Mouse (Mus musculus): Measurements from ENCODE around the gene Lypd4. TPM values are rescaled to one million over a fixed set of nuclear protein-coding genes. Genes with fewer than 3 reads are reported as not detected.

Gene Lypd4
- total and polyA plus RNA-seq, 2 experiments: not detected

GRCm38 (mm10) chr7:24886308-24886633 lies 16.5 kb upstream of the Lypd4 start:
- Histone ChIP-seq H3K36me3 (ENCODE audit: control insufficient read depth, insufficient read depth, low read length) (peaks cover 32% of the 10 kb centered on the region), H3K4me3 (ENCODE audit: insufficient read depth, low read depth, low read length) (no peak overlapping the region), H3K27me3 (ENCODE audit: control insufficient read depth, insufficient read depth, low read length) (no peaks in the 10 kb centered on the region), H3K4me1 (ENCODE audit: control insufficient read depth, insufficient read depth, low read length) (peaks cover 13% of the 10 kb centered on the region), H3K79me2 (ENCODE audit: control insufficient read depth, insufficient read depth, low read length) (peaks cover 9% of the 10 kb centered on the region; the same call in 1 of the 2 replicates), H3K9ac (ENCODE audit: low read depth, low read length) (peak overlapping the region; percentile 16), H3K27ac (replicated peaks; ENCODE audit: insufficient read depth, low read depth, low read length) (0 out of 2 replicates have a peak overlapping the region, but pooled peaks have one; percentile 0)
- WGBS: 11% methylated on average over 4 of the region's 4 CpGs
- no peak for TF ChIP-seq CTCF (IDR thresholded peaks at IDR 0.05; ENCODE audit: low read depth, low read length)
- TF ChIP-seq POLR2A (IDR thresholded peaks at IDR 0.05; ENCODE audit: extremely low read depth, insufficient read depth, low read length): no peak
- DNase-seq (ENCODE audit: extremely low read depth, low read depth, low spot score): peak; percentile 43

- peak overlapping the region; percentile 58 for H3K9ac ChIP-seq (ENCODE audit: low read depth, low read length)
- peaks cover 9% of the 10 kb centered on the region; the same call in 1 of the 2 replicates for H3K79me2 ChIP-seq (ENCODE audit: control insufficient read depth, insufficient read depth, low read length)
- WGBS: 10% methylated on average over 12 of the region's 12 CpGs
- peak overlapping the region; percentile 8; the same call in 1 of the 2 replicates for H3K4me3 ChIP-seq (ENCODE audit: insufficient read depth, low read depth, low read length)
- no peaks in the 10 kb centered on the region for H3K27me3 ChIP-seq (ENCODE audit: control insufficient read depth, insufficient read depth, low read length)
- DNase-seq (ENCODE audit: extremely low read depth, low read depth, low spot score): no peak
- peaks cover 13% of the 10 kb centered on the region for H3K4me1 ChIP-seq (ENCODE audit: control insufficient read depth, insufficient read depth, low read length)
- H3K27ac ChIP-seq (replicated peaks; ENCODE audit: insufficient read depth, low read depth, low read length): peak overlapping the region; percentile 0; the same call in 1 of the 2 replicates
- TF ChIP-seq POLR2A (IDR thresholded peaks at IDR 0.05; ENCODE audit: extremely low read depth, insufficient read depth, low read length) (no peak), CTCF (IDR thresholded peaks at IDR 0.05; ENCODE audit: low read depth, low read length) (no peak)
- H3K36me3 ChIP-seq (ENCODE audit: control insufficient read depth, insufficient read depth, low read length): peaks cover 32% of the 10 kb centered on the region
Measured at GRCm38 (mm10) chr7:24885468-24886307, 15.9 kb upstream of the Lypd4 start.

GRCm38 (mm10) chr7:24884693-24885291 lies 15.1 kb upstream of the Lypd4 start:
- Histone ChIP-seq H3K9ac (ENCODE audit: low read depth, low read length) (peak overlapping the region; percentile 91), H3K4me3 (ENCODE audit: insufficient read depth, low read depth, low read length) (peak overlapping the region; percentile 72), H3K27ac (replicated peaks; ENCODE audit: insufficient read depth, low read depth, low read length) (peak overlapping the region; percentile 72), H3K4me1 (ENCODE audit: control insufficient read depth, insufficient read depth, low read length) (peaks cover 13% of the 10 kb centered on the region), H3K79me2 (ENCODE audit: control insufficient read depth, insufficient read depth, low read length) (peaks cover 9% of the 10 kb centered on the region; the same call in 1 of the 2 replicates), H3K36me3 (ENCODE audit: control insufficient read depth, insufficient read depth, low read length) (peaks cover 28% of the 10 kb centered on the region), H3K27me3 (ENCODE audit: control insufficient read depth, insufficient read depth, low read length) (no peaks in the 10 kb centered on the region)
- DNase-seq (ENCODE audit: extremely low read depth, low read depth, low spot score): peak; percentile 30
- TF ChIP-seq CTCF (IDR thresholded peaks at IDR 0.05; ENCODE audit: low read depth, low read length): no peak
- TF ChIP-seq POLR2A (IDR thresholded peaks at IDR 0.05; ENCODE audit: extremely low read depth, insufficient read depth, low read length): no peak
- WGBS: under 1% methylated on average over 47 of the region's 47 CpGs

- Histone ChIP-seq H3K27ac (replicated peaks; ENCODE audit: insufficient read depth, low read depth, low read length) (peak within 1 kb of the TSS; percentile 75), H3K4me3 (ENCODE audit: insufficient read depth, low read depth, low read length) (peak within 1 kb of the TSS; percentile 72), H3K9ac (ENCODE audit: low read depth, low read length) (peak within 1 kb of the TSS; percentile 91), H3K36me3 (ENCODE audit: control insufficient read depth, insufficient read depth, low read length) (peaks cover 23% of the 10 kb centered on the region; the same call in 1 of the 2 replicates), H3K4me1 (ENCODE audit: control insufficient read depth, insufficient read depth, low read length) (peaks cover 13% of the 10 kb centered on the region), H3K27me3 (ENCODE audit: control insufficient read depth, insufficient read depth, low read length) (no peaks in the 10 kb centered on the region), H3K79me2 (ENCODE audit: control insufficient read depth, insufficient read depth, low read length) (peaks cover 9% of the 10 kb centered on the region; the same call in 1 of the 2 replicates)
- peak; percentile 99 for DNase-seq (ENCODE audit: extremely low read depth, low read depth, low spot score)
- 1% methylated on average over 57 of the region's 57 CpGs for WGBS
- TF ChIP-seq CTCF (IDR thresholded peaks at IDR 0.05; ENCODE audit: low read depth, low read length) (peak; percentile 76), POLR2A (IDR thresholded peaks at IDR 0.05; ENCODE audit: extremely low read depth, insufficient read depth, low read length) (peak; percentile 91)
Measured at GRCm38 (mm10) chr7:24883896-24884692, 14.4 kb upstream of the Lypd4 start, which contains the start of gene Rps19. Gene Rps19, plus strand, starts transcription at chr7:24884371.

DNA sequence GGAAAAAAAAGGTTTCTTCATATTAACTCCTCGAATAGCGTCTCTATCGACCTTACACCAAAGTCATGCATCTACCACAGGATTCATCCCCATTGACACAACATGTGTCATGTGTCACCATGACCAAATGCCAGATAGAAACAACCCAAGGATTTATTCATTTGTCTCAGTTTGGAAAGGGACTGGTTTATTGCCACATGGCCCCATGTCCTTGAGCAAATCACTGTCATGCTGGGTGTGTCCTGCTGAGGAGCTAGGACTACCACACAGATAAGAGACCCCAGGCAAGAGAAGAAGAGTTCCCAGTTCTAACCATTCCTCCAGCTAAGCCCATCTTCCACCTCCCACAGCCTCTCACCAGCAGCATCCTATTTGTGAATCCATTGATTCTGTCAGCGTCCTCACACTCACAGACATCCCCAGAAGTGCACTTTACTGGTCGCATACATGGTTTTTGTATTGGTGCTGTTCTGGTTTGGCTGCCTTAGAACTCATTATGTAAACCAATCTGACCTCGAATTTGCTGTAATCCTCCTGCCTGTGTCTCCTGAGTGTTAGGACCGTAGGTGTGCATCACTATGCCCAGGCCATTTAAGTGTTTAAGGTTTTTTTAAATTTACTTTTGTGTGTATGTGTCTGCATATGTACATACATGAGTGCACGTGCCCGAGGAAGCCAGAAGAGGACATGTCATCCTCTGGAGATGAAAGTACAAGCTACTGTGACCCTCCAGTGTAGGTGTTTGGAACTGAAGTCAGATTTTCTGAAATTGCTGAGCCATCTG lies 12.9 kb upstream of the Lypd4 start:
- no peak for DNase-seq (ENCODE audit: extremely low read depth, low read depth, low spot score)
- Histone ChIP-seq H3K36me3 (ENCODE audit: control insufficient read depth, insufficient read depth, low read length) (peaks cover 14% of the 10 kb centered on the region; the same call in 1 of the 2 replicates), H3K9ac (ENCODE audit: low read depth, low read length) (no peak overlapping the region), H3K4me3 (ENCODE audit: insufficient read depth, low read depth, low read length) (no peak overlapping the region), H3K27me3 (ENCODE audit: control insufficient read depth, insufficient read depth, low read length) (no peaks in the 10 kb centered on the region), H3K4me1 (ENCODE audit: control insufficient read depth, insufficient read depth, low read length) (peaks cover 13% of the 10 kb centered on the region), H3K79me2 (ENCODE audit: control insufficient read depth, insufficient read depth, low read length) (peaks cover 9% of the 10 kb centered on the region; the same call in 1 of the 2 replicates), H3K27ac (replicated peaks; ENCODE audit: insufficient read depth, low read depth, low read length) (no peak overlapping the region)
- WGBS: 92% methylated on average over 9 of the region's 9 CpGs
- no peak for TF ChIP-seq POLR2A (IDR thresholded peaks at IDR 0.05; ENCODE audit: extremely low read depth, insufficient read depth, low read length)
- no peak for TF ChIP-seq CTCF (IDR thresholded peaks at IDR 0.05; ENCODE audit: low read depth, low read length)

Measured in liver, adult 2 months (tissue).